Mouse (Mus musculus) kidney, embryonic 14.5 days (tissue): ENCODE data around the gene Rpgrip1. TPM values are rescaled to one million over a fixed set of nuclear protein-coding genes. Genes with fewer than 3 reads are reported as not detected.
"Not testable (repeated sequence)": the region's sequence is repeated elsewhere in the genome, so short reads cannot be mapped to it uniquely, and the experiment has no call there.

Experiments
- ATAC-seq: fragments of 200-750 bp; cut with Nextera tagmentation; 2 replicates; pipeline ENCODE4 v1.8.0; 2017; ENCODE audit warnings: moderate number of reproducible peaks, mild to moderate bottlenecking, moderate TSS enrichment, moderate library complexity; ENCODE audit not compliant: low FRiP score, low TSS enrichment
- H3K27ac ChIP-seq: fragments of 300-500 bp; sonication (generic); 2 replicates; pipeline ENCODE4 v1.5.1; 2014; ENCODE audit warnings: low read depth, mild to moderate bottlenecking, low read length, moderate library complexity, mixed read lengths
- H3K27me3 ChIP-seq: fragments of 300-500 bp; sonication (generic); 2 replicates; pipeline ENCODE4 v1.6.1; 2014; ENCODE audit warnings: mild to moderate bottlenecking, low read length; ENCODE audit not compliant: control insufficient read depth, insufficient read depth
- H3K36me3 ChIP-seq: fragments of 300-500 bp; sonication (generic); 2 replicates; pipeline ENCODE4 v1.6.1; 2014; ENCODE audit warnings: low read length, mixed read lengths; ENCODE audit not compliant: control insufficient read depth, insufficient read depth
- H3K4me1 ChIP-seq: fragments of 300-500 bp; sonication (generic); 2 replicates; pipeline ENCODE4 v1.6.1; 2014; ENCODE audit warnings: low read length, mixed read lengths; ENCODE audit not compliant: control insufficient read depth, insufficient read depth
- H3K4me2 ChIP-seq: fragments of 300-500 bp; sonication (generic); replicated peaks from 2 replicates; pipeline ENCODE4 v1.6.1; 2014; ENCODE audit warnings: low read depth, mild to moderate bottlenecking, low read length
- H3K4me3 ChIP-seq: fragments of 300-500 bp; sonication (generic); 2 replicates; pipeline ENCODE4 v1.5.1; 2014; ENCODE audit warnings: mild to moderate bottlenecking, low read length
- H3K9ac ChIP-seq: fragments of 300-500 bp; sonication (generic); 2 replicates; pipeline ENCODE4 v1.6.1; 2014; ENCODE audit warnings: low read depth, mild to moderate bottlenecking, low read length, moderate library complexity
- H3K9me3 ChIP-seq: fragments of 300-500 bp; sonication (generic); 2 replicates; pipeline ENCODE4 v1.6.1; 2016; ENCODE audit warnings: low read length; ENCODE audit not compliant: control insufficient read depth
- WGBS: fragments of 180-500 bp; shearing (Covaris S2); extraction: QIAGEN DNeasy Blood & Tissue Kit; methylation state at CpG from one replicate; pipeline ENCODE4 v1.1.7; 2014; 5-methylcytosine and 5-hydroxymethylcytosine counted together
- polyA plus RNA-seq: library from polyadenylated mRNA; unstranded; fragments of >200 nt; fragmentation: Nextera tagmentation; extraction: Ambion mirVana; gene quantifications from 2 replicates; pipeline ENCODE4 v1.2.1, GENCODE M21; 2014

The Rpgrip1 gene
- 76.5 and 134 TPM in 2 replicates for polyA plus RNA-seq

GRCm38 (mm10) chr14:52110346-52110745 is at the start of gene Rpgrip1:
TSS of gene Rpgrip1 (plus strand) at chr14:52110704.
- no peak within 1 kb of the TSS for H3K4me2 ChIP-seq
- H3K9me3 ChIP-seq: no peaks in the 10 kb centered on the region
- no peaks in the 10 kb centered on the region for H3K27me3 ChIP-seq
- no peak for ATAC-seq
- WGBS: 93% methylated on average over 4 of the region's 4 CpGs
- H3K36me3 ChIP-seq: no peaks in the 10 kb centered on the region
- H3K4me3 ChIP-seq: no peak within 1 kb of the TSS
- no peaks in the 10 kb centered on the region for H3K4me1 ChIP-seq
- H3K27ac ChIP-seq: no peak within 1 kb of the TSS
- no peak within 1 kb of the TSS for H3K9ac ChIP-seq

GRCm38 (mm10) chr14:52060800-52061199 is 49.7 kb upstream of the Rpgrip1 start:
- H3K36me3 ChIP-seq: no peaks in the 10 kb centered on the region
- H3K4me1 ChIP-seq: no peaks in the 10 kb centered on the region
- WGBS: 86% methylated on average over 1 of the region's 1 CpGs
- H3K4me2 ChIP-seq: no peak overlapping the region
- ATAC-seq: no peak
- no peaks in the 10 kb centered on the region for H3K27me3 ChIP-seq
- no peak overlapping the region for H3K4me3 ChIP-seq
- H3K9ac ChIP-seq: no peak overlapping the region
- H3K9me3 ChIP-seq: no peaks in the 10 kb centered on the region
- H3K27ac ChIP-seq: no peak overlapping the region

GRCm38 (mm10) chr14:52061798-52062197 is 48.7 kb upstream of the Rpgrip1 start:
- 88% methylated on average over 8 of the region's 8 CpGs for WGBS
- no peak for ATAC-seq
- H3K27ac ChIP-seq: no peak overlapping the region

GRCm38 (mm10) chr14:52066135-52066534 is 44.4 kb upstream of the Rpgrip1 start:
- 60% methylated on average over 4 of the region's 4 CpGs for WGBS
- Histone ChIP-seq H3K4me2 (no peak overlapping the region), H3K4me3 (no peak overlapping the region), H3K36me3 (peaks cover 3% of the 10 kb centered on the region; the same call in 1 of the 2 replicates), H3K4me1 (no peaks in the 10 kb centered on the region), H3K9me3 (no peaks in the 10 kb centered on the region), H3K9ac (no peak overlapping the region), H3K27ac (no peak overlapping the region), H3K27me3 (no peaks in the 10 kb centered on the region)
- ATAC-seq: no peak

More at GRCm38 (mm10) chr14:52061798-52062197, 48.7 kb upstream of the Rpgrip1 start:
- Histone ChIP-seq H3K4me3 (no peak overlapping the region), H3K9ac (no peak overlapping the region), H3K36me3 (no peaks in the 10 kb centered on the region), H3K27me3 (no peaks in the 10 kb centered on the region), H3K9me3 (no peaks in the 10 kb centered on the region), H3K4me2 (no peak overlapping the region), H3K4me1 (no peaks in the 10 kb centered on the region)

- 0 out of 2 replicates have a peak, but pooled peaks have one; percentile 34 for ATAC-seq
- no peak overlapping the region for H3K4me2 ChIP-seq
- H3K27me3 ChIP-seq: no peaks in the 10 kb centered on the region
- no peak overlapping the region for H3K27ac ChIP-seq
- peaks cover 52% of the 10 kb centered on the region for H3K36me3 ChIP-seq
- H3K4me3 ChIP-seq: no peak overlapping the region
- no peak overlapping the region for H3K9ac ChIP-seq
- no peaks in the 10 kb centered on the region for H3K4me1 ChIP-seq
- no peaks in the 10 kb centered on the region for H3K9me3 ChIP-seq
- 93% methylated on average over 15 of the region's 15 CpGs for WGBS
These were observed 38.8 kb upstream of the Rpgrip1 start for GRCm38 (mm10) chr14:52071599-52072137.

- H3K4me2 ChIP-seq: no peak overlapping the region
- peaks cover 73% of the 10 kb centered on the region for H3K36me3 ChIP-seq
These were observed 27.4 kb upstream of the Rpgrip1 start for GRCm38 (mm10) chr14:52083083-52083482.

GRCm38 (mm10) chr14:52094533-52094932 is 16.0 kb upstream of the Rpgrip1 start:
- no peak overlapping the region for H3K4me3 ChIP-seq
- H3K4me1 ChIP-seq: peaks cover under 1% of the 10 kb centered on the region; the same call in 1 of the 2 replicates
- ATAC-seq: no peak
- peaks cover 67% of the 10 kb centered on the region for H3K36me3 ChIP-seq
- H3K4me2 ChIP-seq: no peak overlapping the region
- H3K27ac ChIP-seq: no peak overlapping the region
- no peak overlapping the region for H3K9ac ChIP-seq
- no peaks in the 10 kb centered on the region for H3K27me3 ChIP-seq
- no peaks in the 10 kb centered on the region for H3K9me3 ChIP-seq
- WGBS: 86% methylated on average over 1 of the region's 1 CpGs

More at GRCm38 (mm10) chr14:52083083-52083482, 27.4 kb upstream of the Rpgrip1 start:
- H3K4me1 ChIP-seq: no peaks in the 10 kb centered on the region
- H3K9me3 ChIP-seq: no peaks in the 10 kb centered on the region
- H3K27me3 ChIP-seq: no peaks in the 10 kb centered on the region
- no peak overlapping the region for H3K4me3 ChIP-seq
- ATAC-seq: no peak
- no peak overlapping the region for H3K27ac ChIP-seq
- H3K9ac ChIP-seq: no peak overlapping the region

- not testable (repeated sequence) for H3K4me3 ChIP-seq, H3K4me2 ChIP-seq, ATAC-seq, H3K9ac ChIP-seq, H3K9me3 ChIP-seq, H3K27me3 ChIP-seq, H3K27ac ChIP-seq
- H3K4me1 ChIP-seq: peaks cover 12% of the 10 kb centered on the region; the same call in 1 of the 2 replicates
- H3K36me3 ChIP-seq: peaks cover 49% of the 10 kb centered on the region
- WGBS: 91% methylated on average over 3 of the region's 3 CpGs
These were observed 13.3 kb upstream of the Rpgrip1 start for GRCm38 (mm10) chr14:52097191-52097590.

- peaks cover 41% of the 10 kb centered on the region for H3K36me3 ChIP-seq
- ATAC-seq, H3K9me3 ChIP-seq, H3K9ac ChIP-seq, H3K4me3 ChIP-seq, H3K27ac ChIP-seq, H3K4me2 ChIP-seq, H3K27me3 ChIP-seq: not testable (repeated sequence)
- WGBS: 72% methylated on average over 3 of the region's 3 CpGs
- H3K4me1 ChIP-seq: peaks cover 12% of the 10 kb centered on the region; the same call in 1 of the 2 replicates
These were observed 12.1 kb upstream of the Rpgrip1 start for GRCm38 (mm10) chr14:52098387-52098786.
